Mouse (Mus musculus) kidney, adult 2 months (tissue): ENCODE data around the gene Ypel1.

ENCODE experiments used
- CTCF ChIP-seq: fragments of 200-500 bp; conservative IDR thresholded peaks from 2 replicates; pipeline ENCODE4 v1.5.1; 2011; ENCODE audit warnings: low read depth, mild to moderate bottlenecking, control low read depth, low read length, moderate library complexity, mixed read lengths; ENCODE audit not compliant: insufficient read depth, insufficient read length
- POLR2A ChIP-seq: fragments of 200-500 bp; IDR thresholded peaks from one replicate; pipeline ENCODE4 v1.6.1; 2011; ENCODE audit warnings: low read depth, low read length, control low read depth

GRCm38 (mm10) chr16:17132906-17133200, 63.4 kb downstream of the Ypel1 start:
- TF ChIP-seq POLR2A: no peak
- no peak for TF ChIP-seq CTCF
